Mouse (Mus musculus): ENCODE measurements at regions not wholly inside any gene's neighbourhood (a gene's known extent, or its start where the extent isn't known, plus 50 kb on each side); places are given as distances from the start of the nearest gene placed in this dataset.

DNA sequence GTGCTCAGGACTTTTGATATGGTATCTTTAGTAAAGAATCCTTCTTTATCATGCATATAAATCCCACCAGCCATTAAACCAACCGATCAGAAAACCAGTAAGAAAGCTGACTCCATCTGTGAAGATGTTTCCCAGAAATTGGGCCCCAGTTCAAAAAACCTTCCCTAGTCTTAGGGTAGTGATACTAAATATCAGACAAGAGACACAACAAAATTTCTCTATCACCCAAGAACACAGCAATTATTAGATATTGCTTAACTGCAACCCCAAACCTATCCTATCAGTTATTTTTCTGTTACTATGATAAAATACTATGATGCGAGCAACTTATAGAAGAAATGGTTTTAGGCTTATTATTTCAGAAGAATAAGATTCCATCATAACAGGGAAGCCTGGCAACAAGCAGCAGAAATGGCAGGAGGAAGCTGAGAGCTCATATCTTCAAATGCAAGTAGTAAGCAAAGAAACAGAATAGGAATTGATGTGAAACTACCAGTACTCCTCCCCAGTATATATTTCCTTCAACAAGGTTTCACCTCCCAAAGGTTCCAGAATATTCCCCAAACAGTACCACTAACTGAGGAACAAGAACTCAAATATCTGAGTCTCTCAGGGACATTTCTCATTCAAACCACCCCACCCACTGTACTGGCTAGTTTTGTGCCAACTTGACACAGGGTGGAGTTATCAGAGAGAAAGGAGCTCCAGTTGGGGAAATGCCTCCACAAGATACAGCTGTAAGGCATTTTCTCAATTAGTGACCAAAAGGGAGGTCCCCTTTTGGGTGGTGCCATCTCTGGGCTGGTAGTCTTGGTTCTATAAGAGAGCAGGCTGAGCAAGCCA is 234.1 kb downstream of the Tex13c3 start:
- TF ChIP-seq POLR2A (IDR thresholded peaks at IDR 0.05; ENCODE audit: insufficient read depth, low read length) (no peak), EP300 (IDR thresholded peaks at IDR 0.05; ENCODE audit: insufficient read depth, low read depth, low read length) (no peak), CTCF (IDR thresholded peaks at IDR 0.05; ENCODE audit: low read depth, low read length) (no peak)
